Mouse (Mus musculus) neutrophil, adult 59 days (primary cell): Measurements from ENCODE around the gene Canx. TPM values are rescaled to one million over a fixed set of nuclear protein-coding genes. Genes with fewer than 3 reads are reported as not detected.

Experiments
- total RNA-seq, 2 experiments: library from RNA; stranded (reverse); gene quantifications; 1 replicate in 1 of 2; 2 replicates in 1 of 2; pipeline ENCODE4 v1.2.4; 2023

Gene Canx
- 100 to 1,000 TPM; 152 to 185 TPM for total RNA-seq

GRCm38 (mm10) chr11:50325496-50326301 is at the start of gene Canx:
Canx (minus strand) TSS chr11:50325673.

GRCm38 (mm10) chr11:50354162-50354561 is 28.7 kb upstream of the Canx start, which contains the start of gene Cby3:
Cby3 (plus strand) TSS chr11:50354462.

GRCm38 (mm10) chr11:50292190-50292855 is 33.1 kb downstream of the Canx start, which contains the start of gene Maml1:
Maml1 (minus strand) TSS chr11:50292311.

Other genes starting within 250 kb of the Canx start
- gene Tbc1d9b, start 194.3 kb downstream of the Canx start, total RNA-seq: 10 to 100 TPM; 55.4 to 64.1 TPM
- 1 to 10 TPM; 2.8 to 4.0 TPM for gene Mrnip, start 151.2 kb downstream of the Canx start, total RNA-seq
- 100 to 1,000 TPM; 315 to 336 TPM for gene Sqstm1, start 114.8 kb downstream of the Canx start, total RNA-seq
- 10 to 100 TPM; 14.0 to 20.4 TPM for gene Mgat4b, start 114.8 kb downstream of the Canx start, total RNA-seq
- gene Ltc4s, start 87.1 kb downstream of the Canx start, total RNA-seq: 1 to 10 TPM in 1 of 2 experiments, under 1 TPM in 1; 0.71 to 1.6 TPM
- gene Maml1, start 33.4 kb downstream of the Canx start, total RNA-seq: 10 to 100 TPM; 46.0 to 48.1 TPM
- gene Cby3, start 28.8 kb upstream of the Canx start, total RNA-seq: not detected
- gene Hnrnph1, start 51.3 kb upstream of the Canx start, total RNA-seq: 100 to 1,000 TPM; 424 to 460 TPM
- 10 to 100 TPM; 24.2 to 32.0 TPM for gene Rufy1, start 105.5 kb upstream of the Canx start, total RNA-seq